Mouse (Mus musculus) liver (tissue): ENCODE data around the gene Lipa.

Experiments
- DNase-seq: peaks from one replicate; pipeline ENCODE4 v3.0.0-alpha.2; 2020; ENCODE audit warnings: mixed read lengths

Gene Lipa

DNA sequence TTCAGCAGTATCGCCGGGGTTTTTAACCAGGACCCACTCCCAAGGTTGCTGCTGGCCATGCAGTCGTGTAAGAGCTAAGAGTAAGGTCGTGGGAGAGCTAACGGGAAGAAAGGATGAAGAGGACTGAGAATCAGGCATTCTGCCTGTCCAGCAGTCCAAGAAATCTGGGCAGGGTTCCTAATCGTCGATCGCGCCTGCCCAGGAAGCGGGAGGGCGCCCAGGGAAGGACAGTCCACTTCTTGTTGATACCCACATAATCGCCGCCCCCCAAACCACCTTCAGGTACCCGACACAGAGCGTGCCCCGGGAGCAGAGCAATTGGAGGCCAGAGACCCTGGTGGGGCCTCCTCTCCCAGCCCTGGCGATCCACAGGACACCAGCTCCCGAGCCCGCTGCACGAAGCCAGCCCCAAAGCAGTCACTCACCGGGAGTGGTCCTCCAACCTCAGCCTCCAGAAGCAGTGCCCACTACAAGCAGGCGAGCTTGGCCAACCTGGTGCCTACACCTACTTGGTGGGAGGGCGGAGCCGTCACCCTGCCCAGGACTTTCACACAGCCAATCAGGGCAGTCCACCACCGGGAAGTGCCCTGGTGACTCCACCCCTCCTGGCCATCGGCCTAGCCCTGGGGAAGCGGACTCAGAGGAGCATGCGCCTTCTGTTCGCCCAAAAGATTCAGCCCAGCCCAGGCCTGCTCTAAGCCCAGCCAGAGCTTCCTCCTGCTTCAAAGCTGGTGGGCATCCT lies at the start of gene Lipa:
Gene Lipa, minus strand, starts transcription at position 534 of the 742 bp plus-strand sequence.
- peak; percentile 95 for DNase-seq

DNA sequence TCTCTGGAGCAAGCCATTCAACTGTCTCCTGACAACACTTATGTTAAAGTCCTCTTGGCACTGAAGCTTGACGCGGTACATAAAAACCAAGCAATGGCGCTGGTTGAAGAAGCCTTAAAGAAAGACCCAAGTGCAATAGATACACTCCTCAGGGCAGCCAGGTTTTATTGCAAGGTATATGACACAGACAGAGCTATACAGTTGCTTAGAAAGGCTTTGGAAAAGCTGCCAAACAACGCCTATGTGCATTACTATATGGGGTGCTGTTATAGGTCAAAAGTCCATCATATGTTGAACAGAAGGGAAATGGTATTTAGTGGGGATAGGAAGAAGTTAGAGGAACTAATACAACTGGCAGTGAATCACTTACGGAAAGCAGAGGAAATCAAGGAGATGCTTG lies 46.4 kb upstream of the Lipa start:
- DNase-seq = no peak

DNA sequence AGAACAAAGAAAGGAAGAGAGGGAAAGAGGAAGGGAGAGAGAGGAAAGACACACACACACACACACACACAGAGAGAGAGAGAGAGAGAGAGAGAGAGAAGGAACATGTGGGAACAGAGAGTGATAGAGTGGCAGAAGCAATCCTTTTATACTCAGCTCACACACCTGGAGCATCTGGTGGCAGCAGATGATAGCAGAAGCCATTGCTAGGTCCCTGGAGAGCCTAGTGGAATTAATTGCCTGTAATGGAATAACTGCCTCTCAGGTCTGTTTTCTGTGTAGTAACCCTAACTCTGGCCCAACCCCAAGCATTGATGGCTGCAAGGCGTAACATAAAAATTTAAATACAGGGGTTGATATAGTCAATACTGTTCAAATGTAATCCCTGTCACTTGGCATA lies 43.8 kb upstream of the Lipa start:
- no peak for DNase-seq

DNA sequence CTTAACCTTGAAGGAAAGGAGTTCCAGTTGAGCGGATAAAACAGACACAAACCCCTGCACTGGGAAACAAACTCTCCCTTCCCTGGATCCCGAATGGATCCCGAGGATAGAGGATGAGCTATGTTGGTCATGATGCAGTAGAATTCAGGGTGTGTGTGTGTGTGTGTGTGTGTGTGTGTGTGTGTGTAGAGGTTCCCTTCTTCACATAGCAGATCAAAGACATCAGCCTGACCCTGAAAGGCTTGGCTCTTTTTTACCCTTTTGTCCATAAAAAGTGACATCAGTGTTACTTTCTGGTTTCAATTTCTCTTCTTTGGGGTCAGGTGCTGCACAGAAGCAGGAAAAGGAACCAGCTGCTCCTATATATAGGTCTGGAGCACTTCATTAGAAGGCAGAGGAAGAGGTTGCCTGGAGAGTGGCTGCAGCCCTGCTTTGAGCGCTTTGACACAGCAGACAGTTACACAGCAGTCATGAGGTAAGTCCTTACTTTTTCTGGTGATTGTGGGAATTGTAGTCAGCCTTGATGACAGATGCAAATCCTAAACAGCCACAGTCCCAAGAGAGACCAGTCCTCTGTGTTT lies 42.7 kb upstream of the Lipa start:
- DNase-seq = no peak

DNA sequence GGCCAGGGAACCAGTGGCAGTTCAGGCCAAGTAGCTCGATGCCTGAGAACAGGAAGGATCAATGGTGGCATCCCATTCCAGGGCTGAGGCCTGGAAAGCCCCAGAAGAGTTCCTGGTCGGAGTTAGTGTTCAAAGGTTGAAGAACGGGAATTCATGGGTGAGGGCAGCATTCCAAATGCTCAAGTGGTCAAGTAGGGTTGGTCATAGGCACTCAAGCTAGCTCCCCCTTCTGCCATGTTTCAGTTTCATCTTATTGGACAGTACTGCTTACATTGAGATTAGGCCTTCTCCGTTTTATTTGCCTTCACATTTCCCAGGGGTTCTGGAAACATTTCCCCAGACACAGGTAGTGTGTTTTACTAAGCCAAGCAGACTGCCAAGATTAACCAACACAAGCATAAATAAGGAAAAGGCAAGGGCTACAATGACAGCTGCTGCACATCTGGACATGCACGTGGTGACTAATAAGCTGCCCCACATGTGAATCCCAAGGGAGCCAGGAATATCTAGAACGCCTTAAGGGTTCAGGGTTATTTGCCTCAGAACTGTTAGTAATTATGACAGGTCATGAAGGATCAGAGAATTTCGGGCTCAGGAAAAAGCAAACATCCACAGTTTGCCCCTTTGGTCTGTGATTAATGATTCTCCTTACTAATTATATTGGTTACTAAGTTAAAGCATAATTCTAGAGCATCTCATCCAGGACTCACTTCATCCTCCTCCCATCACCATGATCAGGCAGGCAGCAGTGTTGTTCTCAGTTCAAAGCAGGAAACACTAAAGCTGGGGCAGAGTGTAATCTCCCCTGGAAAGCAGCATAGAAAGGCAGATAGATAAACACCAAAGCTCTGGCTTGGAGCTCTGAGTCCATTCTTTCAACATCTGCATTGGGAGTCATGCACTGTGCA lies 42.0 kb upstream of the Lipa start:
- no peak for DNase-seq

DNA sequence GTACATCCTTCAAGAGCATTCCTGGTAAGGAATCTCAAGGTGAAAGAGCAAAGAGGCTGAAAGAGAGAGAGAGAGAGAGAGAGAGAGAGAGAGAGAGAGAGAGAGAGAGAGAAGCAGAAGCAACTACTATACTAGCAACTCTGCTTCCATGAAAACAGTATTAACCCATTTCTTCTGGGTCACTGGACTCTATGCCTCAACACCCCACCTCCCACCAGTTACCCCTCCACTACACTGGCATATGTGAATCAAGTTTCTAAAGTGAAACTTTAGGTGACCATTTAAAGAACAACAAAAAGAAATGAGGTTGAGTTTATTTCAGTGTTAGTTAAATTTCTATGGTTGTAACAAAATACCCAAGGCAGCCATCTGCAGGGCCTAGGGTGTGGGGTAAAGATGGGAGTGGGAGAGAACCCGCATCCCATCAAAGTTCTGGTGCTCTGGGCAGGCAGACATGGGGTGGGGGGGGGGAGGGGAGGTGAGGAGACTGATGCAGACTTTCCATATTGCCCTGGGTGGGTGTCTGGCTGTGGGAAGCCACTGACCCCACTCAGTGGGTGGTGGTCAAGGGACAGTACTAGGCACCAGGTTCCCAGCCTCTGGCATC lies 39.0 kb upstream of the Lipa start:
- DNase-seq = no peak

DNA sequence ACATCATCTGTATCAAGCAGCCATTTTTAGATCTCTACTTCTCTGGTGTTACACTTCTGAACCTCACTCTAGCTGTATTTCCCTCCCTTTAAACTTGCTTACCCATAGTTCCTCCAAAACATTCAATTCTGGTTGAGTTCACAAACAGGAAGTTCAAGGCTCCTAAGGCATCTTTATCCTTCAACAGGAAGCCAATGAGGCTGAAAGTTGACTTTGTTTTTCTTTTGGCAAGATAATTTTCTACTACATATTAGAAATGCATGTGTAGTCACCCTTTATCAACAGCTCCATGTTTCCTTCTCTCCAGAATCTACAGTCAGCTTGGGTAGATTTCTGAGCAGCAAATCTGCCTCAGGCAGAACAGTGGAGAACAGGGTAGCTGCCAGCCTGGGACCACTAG lies 35.3 kb upstream of the Lipa start:
- DNase-seq = no peak

DNA sequence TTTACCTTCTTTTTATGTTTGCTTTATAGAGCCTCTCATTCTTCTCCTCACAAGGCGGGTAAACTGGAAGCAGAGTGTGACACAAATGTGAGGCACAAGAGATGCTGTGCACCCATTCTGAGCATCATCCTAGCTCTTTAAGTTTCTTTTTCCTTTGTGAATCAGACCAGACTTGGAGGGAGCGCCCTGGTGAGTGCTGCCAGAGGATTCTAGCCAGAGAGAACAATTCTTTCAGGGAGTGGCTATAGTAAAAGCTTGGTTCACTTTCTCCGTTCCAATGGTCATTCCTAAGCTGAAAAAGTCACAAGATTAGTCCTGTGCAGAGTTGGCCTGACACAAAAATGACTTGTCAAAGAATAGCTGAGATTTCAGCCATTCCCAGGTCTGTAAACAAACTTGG lies 29.3 kb upstream of the Lipa start:
- no peak for DNase-seq

DNA sequence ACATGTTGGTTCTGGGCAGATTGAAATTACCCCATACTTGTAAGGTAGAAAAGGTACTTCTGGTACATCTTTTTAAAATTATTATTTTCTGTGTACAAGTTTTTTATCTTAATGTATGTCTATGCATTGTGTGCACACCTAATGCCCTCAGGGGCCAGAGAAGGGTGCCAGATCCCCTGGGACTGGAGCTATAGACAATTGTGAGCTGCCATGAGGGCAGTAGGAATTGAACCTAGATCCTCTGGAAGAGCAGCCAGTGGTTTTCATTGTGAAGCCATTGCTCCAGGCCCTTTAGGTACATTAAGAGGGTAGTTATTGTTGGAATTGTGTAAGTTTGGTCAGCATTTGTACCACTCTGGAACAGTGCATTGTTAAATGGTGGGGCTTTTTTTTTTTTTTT lies 26.8 kb upstream of the Lipa start:
- no peak for DNase-seq

DNA sequence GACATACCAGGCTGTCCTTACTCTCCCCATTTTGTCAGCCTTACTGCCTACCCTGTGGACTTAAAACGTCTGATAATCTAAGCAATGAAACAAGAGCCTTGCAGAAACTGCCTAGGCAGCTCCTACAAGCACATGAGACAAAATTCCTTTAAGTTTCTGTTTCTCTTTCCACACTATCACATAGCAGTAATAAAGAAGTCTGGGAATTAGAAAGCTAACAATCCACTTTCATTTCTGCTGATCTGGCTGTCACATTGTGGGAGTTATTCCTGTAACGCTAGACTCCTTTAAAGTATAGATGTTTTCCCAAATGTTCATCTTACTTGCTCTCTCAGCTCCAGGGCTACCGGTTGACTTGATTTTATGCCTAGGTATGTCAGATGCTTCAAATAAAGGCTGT lies 26.2 kb upstream of the Lipa start:
- no peak for DNase-seq

DNA sequence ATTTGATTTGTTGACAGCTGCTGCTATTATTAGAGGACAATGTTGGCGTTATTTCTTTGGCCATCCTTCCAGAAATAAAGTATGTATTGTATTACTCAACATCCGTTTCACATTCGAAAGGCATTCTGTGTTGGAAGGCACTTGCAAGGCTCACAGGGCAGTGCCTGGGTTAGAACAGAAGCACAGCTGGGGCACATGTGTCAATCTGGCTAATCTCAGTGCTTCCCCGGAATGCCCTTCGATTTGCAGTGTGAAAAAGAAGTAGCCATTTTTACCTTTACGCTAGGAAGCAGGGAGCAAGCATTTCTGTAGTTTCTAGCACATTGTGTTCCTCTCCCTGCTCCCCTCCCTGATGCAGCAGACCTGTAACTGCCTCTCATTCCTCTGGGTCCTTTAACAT lies 25.7 kb upstream of the Lipa start:
- no peak for DNase-seq

DNA sequence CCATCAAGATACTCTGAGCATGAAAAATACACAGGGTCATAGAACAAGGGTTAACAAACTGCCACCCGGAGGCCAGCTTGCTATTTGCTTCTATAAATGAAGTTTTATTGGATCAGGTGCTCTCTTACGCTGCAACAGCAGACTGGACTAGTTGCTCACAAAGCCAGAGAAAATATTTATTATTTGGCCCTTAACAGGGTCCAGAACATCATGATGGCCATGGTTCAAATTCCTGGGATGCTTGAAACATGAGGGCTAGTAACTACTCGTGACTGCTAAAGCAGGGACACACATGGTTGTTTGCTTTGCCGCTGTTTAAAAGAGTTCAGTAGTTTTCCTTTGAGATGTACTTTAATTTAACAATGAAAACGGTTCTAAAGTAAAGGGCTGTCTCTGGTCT lies 24.7 kb upstream of the Lipa start:
- DNase-seq = no peak

DNA sequence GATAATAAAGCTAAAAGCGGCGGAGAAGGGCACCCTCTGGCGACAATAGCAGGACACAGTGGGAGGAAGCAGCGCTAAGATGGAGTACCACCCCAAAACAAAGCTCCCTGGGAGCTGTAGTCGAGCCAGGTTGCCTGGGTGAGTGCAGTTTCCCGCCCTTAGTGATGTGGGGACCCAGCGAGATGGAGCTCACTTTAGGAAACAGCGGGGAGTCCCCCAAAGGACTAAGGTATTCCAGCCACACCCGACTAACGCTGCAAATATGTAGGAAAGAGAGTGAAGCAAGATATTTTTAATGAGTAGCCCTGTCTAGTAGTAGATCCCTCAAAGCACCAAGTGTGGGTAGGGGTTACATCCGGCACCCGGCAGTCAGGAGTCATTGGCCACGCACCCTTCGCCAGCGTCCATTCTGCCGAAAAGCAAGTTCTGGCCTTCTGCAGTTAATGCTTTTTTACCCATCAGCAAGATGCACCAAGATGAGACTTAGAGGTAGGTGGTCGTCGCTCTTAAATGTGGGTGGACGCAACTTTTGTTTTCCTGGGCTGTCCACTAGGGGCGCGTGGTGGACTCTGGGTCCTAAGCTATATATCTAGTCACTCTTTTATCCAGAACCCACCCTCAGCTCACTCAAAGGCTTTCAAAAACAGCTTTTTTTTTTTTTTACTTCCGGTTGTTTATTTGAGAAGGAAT lies 23.4 kb upstream of the Lipa start, which contains the start of gene Ifit2:
Gene Ifit2, plus strand, starts transcription at position 161 of the 690 bp plus-strand sequence.
- peak; percentile 77 for DNase-seq

DNA sequence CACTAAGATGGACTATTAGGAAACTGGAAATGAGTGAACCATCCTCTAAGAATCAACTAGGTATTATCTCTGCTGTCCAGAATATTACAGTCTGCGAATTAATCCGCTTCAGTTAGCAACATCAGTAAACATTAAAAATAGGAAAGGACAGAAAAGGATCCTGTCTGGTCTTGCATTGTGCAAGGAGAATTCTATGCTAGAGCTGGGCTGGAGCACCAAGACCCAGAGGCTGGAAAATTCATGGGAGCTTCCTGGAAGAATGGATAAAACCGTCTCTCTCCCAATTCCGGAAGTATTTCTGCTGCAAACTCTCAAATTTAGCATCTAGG lies 22.9 kb upstream of the Lipa start:
- DNase-seq = no peak

DNA sequence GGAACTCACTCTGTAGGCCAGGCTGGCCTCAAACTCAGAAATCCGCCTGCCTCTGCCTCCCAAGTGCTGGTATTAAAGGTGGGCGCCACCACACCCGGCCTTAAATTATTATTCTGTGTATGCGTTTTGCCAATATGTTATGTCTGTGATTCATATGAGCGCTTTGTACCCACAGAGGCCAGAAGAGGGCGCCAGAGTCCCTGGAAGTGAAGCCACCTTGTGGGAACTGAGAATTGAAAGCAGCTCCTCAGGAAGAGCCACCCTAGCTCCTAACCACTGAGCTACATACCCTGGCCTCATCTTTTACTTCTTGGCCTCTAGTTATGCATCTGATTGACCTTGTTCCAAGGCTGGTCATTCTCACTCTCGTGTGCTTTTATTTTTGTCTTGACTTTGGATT lies 20.7 kb upstream of the Lipa start:
- peak; percentile 84 for DNase-seq

DNA sequence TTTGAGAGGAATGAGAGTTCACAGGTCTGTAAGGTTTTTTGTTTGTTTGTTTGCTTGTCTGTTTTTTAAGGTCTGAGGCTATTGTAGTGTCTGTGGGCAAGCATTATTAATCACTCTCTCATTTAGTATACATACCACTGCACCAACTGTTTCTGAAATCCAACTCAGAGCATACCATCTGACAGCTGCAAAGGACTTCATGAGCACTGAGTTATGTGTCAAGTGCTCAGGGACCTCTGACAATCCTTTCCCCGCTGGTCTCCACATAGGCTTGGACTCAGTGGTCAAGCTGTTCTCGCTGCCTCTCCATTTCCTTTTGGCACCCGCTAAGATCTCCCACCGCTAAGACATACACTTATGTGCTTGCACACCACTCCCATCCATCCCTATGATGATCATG lies 18.9 kb upstream of the Lipa start:
- no peak for DNase-seq

DNA sequence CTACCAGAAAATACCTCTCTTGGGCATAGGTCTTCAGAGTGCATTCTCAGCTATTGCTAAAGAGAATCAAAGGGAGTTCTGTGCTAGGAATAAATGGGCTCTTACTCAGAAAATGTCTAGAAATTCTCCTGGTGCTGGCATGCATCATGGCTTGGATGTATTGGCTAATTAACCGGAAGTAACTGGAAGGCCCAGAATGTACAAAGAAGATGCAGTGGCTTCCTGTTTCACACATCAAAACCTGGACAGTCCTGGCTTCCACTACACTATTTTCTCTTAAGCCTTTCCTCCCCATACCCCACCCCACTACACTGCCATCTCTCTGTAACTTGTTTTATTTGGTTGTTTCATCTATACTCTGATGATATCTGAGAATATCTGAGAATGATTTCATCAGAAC lies 12.1 kb upstream of the Lipa start:
- DNase-seq = no peak

DNA sequence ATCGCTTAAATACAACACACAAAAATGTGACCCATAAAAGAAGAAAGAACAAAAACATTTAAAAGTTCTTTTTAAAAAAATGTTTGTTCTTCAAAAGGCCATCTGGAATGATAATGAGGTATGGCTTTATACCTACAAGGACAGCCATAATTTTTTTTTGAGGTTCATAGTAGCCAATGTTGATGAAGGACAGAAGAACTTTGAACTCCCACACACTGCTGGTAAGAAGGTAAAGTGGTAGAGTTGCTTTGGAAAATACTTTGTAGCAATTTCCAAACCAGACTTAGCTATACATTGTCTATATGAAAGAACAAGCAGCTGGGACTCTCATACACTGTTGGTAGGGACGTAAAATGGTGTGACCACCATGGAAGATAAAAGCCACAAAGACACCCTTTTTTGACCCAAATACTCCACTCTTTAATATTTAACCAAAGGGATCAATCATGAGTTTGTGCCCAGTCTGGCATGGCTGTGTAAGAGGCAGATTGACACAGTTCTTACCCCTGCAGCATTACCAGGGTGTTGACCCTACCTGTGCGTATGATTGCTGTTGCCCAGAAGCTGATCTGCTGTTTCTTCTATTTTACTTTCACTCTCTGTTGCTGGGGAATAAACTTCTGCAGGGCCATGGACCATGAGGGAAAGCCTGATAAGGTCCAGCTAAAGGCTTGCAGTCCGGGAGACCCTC lies 4.9 kb upstream of the Lipa start:
- no peak for DNase-seq

DNA sequence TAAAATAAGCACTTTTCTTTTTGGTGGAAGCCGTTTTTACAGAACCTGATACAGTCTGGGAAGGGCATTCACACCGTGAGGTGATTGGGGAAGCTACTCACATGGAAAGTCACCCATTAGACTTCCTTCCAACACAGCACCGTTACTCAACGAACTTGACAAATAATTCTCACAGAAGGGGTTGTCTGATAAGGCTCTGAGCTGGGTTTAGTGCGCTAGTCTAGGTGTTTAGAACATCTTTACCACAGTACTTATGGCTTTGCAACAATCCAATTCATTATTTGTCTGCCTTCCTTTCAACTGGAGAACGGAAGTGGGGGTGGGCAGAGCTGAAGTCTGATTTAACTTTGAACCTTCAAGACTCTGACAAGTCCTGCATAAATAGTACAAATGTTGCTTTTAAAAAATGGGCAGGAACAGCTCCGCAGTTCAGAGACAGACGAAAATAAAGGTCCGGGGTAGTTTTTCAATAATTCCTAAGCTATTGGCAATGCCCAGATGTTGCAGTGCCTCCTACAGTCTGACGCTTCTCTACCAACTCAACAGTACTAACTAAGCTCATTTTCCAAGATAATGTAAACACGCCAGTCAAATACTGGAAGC lies 852 bp downstream of the Lipa start:
- DNase-seq = no peak

DNA sequence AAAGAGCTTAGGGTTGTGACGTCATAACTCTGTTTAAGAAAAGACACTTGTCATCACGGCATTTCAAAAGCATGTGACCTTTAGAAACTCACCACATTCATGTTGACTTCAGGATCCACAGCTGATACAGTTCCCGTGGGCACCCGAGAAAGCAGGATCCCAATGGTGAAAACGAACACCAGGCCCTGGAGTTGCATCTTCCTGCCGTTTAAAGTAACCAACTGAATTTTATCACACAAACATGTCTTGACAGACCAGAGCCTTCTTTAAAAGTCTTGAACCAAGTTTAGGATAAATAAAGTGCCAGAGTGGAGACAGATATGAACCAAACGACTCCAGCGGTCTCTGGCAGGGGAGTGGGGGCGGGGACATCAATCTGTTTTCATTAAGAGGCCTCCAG lies 2.6 kb downstream of the Lipa start:
- no peak for DNase-seq

DNA sequence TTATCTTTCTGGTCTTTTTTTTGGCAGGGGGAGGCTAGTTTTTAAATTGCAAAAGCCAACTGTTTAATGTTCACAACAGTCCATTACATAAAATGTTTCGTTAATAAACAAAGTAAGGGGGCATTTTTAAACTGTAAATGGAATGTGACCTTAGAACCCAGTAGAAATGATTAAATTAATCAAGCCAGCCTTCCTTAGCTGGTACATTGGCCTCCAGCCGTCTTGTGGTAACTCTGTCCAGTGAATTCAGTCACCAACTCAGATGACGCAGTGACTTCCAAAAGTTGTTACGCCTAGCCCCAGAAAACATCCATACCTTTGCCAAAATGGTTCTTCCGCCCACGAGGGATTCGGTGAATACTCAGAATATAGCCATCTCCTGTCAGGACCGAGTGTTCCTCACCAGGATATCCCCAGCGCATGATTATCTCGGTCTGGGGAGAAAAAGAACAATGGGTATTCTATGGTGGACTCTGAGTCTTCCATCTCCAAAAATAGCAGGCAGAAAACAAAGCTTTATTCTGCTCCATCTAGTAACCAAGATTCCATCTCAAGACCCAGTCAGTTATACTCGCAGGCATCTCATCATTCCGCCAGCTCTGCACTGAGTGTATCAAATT lies 4.1 kb downstream of the Lipa start:
- DNase-seq = no peak
